Mouse (Mus musculus): ENCODE results near the gene Fam241b.

Fam241b gene

DNA sequence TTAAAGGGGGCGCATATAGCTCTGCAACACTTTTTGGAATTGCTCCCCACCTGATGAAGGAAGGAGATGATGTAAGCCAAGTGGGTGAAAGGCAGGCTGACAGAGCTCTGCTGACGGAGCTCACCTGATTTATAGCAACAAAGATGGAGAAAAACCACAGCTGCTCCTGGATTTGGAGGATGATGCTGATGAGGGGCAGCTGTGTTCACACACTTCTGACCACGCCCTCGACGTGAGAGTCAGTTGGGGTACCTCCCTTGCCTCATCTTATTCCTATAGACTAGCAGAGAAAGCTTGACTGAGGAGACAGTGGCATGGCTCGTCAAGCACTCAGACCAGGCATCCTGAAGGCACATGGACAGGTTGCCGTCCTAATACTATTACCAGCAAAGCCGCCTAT, at the start of gene Fam241b:
Fam241b (minus strand) TSS at position 101 of the 400 bp plus-strand sequence.
- no peak for DNase-seq

DNA sequence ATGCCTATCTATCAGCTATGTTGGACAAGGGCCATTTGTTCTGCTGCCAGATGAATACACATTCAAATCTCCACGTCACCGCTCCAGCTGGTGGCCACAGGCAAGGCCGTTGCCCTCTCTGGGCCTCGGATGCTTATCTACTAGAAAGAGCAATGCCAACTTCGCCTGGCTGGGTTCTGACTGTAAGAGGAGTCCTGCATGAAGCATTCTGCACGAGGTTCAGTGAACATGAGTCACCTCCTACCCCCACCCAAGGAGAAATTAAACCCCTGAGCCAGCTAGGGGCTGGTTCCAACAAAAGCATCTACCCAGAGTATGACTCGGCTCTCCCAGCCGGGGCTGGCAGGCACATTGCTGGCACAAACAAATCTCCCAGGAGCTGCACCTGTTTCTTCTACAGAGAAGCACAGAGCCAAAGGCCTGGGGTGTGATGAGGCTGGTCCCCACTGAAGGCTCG, 49.0 kb upstream of the Fam241b start:
- DNase-seq, result no peak

DNA sequence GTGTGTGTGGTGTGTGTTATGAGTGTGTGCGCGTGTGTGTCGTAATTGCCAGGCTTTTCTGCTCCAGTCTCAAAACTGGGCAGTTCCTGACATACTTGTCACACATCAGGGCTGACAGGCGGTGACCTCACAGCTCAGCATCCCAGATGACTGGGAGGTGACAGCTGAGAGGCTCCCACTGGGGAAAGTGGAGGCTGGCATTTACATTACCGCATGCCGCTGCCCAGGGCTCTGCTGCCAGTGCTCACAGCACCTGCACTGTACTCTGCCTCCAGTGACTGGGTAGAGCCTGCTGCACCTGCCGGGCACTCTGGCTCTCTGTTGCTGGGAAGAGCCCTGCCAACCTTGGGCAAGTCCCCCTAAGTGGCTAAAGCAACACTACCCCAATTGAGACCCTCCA, 47.1 kb upstream of the Fam241b start:
- no peak for DNase-seq

GRCm38 (mm10) chr10:62189910-62190309, 46.2 kb upstream of the Fam241b start:
- peak; percentile 58 to 73 for DNase-seq

- no peak for DNase-seq
These were observed 45.6 kb upstream of the Fam241b start for GRCm38 (mm10) chr10:62189303-62189702.

- peak; percentile 77 to 88 for DNase-seq
These were observed 43.2 kb upstream of the Fam241b start for GRCm38 (mm10) chr10:62186882-62187281.

GRCm38 (mm10) chr10:62183053-62183452, 39.3 kb upstream of the Fam241b start:
- peak; percentile 89 to 95 for DNase-seq

- no peak for DNase-seq
These were observed 38.8 kb upstream of the Fam241b start for GRCm38 (mm10) chr10:62182471-62183014.

DNA sequence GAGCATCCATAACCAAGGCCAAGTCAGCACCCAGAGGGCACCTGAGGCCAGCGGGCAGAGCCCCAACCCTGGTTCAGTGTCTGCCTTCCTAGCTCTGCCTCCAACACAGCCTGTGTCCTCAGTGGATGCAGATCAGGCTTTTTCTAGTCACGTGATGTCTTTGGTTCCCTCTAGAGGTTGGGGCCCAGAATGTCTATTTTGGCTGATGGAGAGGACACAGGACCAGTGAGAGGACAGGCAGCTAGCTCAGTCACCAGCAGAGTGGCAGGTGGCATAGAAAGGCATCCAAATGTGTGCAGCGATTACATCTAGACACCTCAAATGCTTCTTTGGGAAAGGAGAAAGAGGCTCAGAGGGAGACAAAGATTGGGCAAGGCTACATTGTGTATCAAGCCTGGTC, 38.0 kb upstream of the Fam241b start:
- DNase-seq, result no peak

DNA sequence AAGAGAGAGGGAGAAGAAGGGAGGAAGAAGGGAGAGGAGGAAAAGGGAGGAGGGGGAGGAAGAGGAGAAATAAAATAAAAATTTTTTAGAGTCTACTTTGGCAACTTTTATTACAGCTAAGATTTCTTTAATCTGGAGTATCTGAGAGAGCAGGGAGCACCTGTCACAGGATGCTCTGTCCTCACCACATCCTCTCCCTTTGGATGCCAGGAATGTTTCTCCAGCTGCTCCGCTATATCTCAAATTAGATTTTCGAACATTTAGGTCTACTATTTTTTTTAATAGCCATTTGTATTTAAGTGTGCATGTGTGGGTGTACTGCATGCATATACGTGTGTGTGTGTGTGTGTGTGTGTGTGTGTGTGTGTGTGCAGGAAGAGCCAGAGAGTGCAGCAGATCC, 36.2 kb upstream of the Fam241b start:
- DNase-seq, result no peak

DNA sequence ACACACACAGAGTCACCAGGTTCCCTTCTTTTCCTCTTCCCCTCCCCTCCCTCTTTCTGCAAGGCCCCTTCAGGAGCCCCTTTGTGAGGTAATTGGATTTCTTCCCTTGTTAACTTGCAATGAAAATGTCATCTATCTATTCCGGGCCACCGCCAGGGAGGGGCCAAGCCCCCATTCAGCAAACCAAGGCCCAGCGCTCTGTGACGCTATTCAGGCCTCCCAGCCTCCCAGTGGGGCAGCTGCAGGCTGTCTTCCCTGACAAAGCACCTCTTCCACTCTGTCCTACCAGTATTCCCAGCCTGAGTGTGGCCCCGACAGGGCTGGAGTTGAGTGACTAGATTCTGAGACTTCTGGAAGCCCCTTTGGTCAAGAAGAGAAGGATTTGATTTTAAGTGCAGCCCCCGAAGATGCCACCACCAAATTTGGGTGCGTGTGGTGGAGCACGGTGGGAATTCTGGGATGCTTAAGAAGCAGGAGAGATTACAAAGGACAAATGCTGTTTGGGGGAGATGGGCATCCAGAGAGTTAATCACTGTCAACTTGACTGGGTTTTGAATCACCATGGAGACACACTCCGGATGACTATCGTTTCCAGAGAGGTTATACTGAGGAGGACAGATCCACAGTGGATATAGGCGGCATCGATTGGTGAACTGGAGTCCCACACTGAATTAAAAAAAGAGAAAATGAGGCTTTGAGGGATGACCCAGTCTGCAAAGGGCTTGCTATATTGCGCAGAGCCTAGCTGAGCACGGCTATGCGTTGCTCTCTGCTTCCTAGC, 31.0 kb upstream of the Fam241b start:
- DNase-seq, result no peak

- no peak for DNase-seq
These were observed 30.3 kb upstream of the Fam241b start for GRCm38 (mm10) chr10:62173941-62174448.

DNA sequence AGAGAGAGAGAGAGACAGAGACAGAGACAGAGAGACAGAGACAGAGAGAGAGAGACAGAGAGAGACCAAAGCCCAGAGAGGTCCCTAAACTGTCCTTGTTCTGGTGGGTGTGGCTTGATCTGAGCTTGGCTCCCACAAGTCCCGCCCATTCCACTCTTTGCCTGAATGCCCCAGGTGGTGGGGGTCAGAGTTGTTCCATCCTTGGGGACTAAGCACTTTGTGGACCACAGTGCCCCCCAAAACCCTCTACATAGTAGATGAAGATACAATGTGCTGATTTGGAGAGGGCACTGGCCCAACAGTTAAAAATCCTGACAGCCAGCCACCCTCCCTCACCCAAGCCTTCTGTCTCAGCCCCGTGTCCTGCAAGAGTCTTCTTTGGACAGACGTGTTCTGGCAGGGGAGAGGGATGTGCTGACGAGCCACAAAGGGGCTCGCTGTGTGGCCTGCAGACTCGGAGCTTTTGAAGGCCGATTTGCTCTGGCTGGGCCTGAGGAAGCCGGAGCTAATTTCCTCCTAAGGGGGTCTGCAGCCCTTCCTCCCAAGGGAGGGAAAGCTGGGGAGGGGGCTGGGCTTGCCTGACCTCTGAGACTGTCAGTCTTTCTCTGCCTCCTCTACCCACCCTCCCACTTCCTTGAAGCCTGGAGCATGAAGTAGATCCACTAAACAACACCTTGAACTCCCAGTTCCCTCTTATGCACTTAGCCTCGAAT, 29.3 kb upstream of the Fam241b start:
- no peak for DNase-seq

DNA sequence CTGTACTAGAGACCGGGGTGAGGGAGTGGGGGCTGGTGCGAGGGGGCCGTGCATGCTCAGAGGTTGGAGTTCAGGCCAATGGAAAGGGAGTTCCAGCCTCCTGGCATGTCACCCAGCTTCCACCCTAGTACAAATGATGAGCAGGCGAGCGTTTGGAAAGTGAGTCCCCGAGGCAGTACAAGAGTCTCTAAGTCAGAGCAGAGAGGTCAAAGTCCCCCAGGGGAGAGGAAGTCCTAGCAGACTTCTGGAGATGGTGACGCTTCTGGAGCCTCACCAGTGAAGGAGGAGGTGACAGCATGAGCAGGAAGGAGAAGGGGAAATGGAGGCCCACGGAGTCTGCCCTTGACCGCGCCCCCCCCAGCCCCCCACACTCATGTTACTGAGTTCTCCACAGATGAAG, 18.7 kb upstream of the Fam241b start:
- no peak for DNase-seq

GRCm38 (mm10) chr10:62149929-62150328, 6.2 kb upstream of the Fam241b start:
- no peak for DNase-seq

GRCm38 (mm10) chr10:62147466-62148248, 3.9 kb upstream of the Fam241b start:
- DNase-seq, result no peak

DNA sequence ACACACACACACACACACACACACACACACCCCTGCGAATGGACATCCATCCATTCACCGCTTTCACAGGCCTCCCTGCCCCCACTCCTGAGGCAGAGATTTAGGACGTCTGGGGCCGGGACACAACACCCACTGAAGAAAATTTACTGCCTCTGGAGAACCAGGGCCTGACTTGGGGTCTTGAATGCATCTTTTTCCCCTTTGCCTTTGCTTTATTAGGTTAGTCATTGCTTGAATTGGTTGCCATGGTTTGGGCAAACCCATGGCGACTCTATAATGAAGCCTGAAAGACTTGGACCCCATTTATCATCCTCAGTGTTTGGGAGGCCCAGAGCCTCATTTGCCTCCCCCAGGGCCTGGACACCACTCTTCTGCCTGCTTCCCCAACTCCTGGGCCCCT, 2.2 kb upstream of the Fam241b start:
- no peak for DNase-seq

DNA sequence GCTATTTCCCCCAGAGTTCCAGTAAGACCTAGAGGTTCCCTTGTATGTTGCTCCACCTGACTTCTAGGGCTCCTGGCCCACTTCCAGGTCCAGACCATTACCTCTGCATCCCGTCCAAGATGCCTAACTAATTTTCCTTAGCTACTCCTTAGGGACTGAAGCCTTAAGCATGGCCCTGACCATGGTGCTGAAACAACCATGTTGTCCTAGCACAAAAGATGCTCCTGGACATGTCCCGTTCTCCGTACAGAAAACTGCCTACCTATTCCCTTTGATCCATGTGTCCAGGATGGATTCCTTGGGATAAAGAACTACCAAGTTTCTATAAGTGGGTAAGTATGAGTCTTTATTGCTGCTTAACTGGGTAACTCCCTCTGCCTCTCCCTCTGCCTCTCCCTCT, 5.7 kb downstream of the Fam241b start:
- no peak for DNase-seq

DNA sequence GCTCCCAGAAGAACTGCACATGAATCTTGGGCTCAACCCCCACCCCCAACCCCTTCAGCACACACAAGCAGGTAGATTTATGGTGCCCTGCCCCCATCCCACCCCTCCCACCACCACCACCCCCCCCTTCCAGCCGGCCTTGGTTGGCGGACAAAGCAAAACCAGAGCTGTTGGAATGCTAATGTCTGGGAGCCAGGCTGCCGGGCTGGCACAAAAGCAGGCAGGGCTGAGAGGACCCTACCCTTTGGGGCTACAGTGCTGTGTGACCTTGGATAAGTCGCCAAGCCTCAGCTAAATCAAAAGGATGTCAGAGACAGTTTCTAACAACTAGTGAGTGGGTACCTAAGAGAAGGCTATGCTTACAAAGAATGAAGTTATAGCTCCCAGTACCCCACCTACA, 6.6 kb downstream of the Fam241b start:
- DNase-seq, result no peak

GRCm38 (mm10) chr10:62135696-62136470, 7.8 kb downstream of the Fam241b start:
- DNase-seq, result no peak

GRCm38 (mm10) chr10:62132691-62133281, 10.9 kb downstream of the Fam241b start, which contains the start of gene Neurog3:
TSS of gene Neurog3 (plus strand) at chr10:62133090.
- peak in 1 of 2 experiments; percentile 36 for DNase-seq
